In genomic region chr11:78534516-78534915, GRCm38 (mm10) we compare ENCODE assay signal across 9 mouse cellular contexts. TPM values are rescaled to one million over a fixed set of nuclear protein-coding genes. Genes with fewer than 3 reads are reported as not detected.
DNase-seq lines count a peak whose midpoint lies in the region; ATAC-seq and TF ChIP-seq lines count a peak whose summit lies in the region.
"Had no signal": no experiment of that assay in that cellular context is flagged by ENCODE, and none has a peak within 500 bp of the region (broad histone marks: within the 10 kb centered on the region; RNA-seq: fewer than 3 reads in every experiment).

No protein-coding gene starts in this region.

- peaks cover 27% of the 10 kb centered on the region for H3K4me1 ChIP-seq in forebrain, embryonic 10.5 days
- peaks cover 18% of the 10 kb centered on the region for H3K4me1 ChIP-seq in limb, embryonic 14.5 days (ENCODE audit: control insufficient read depth, insufficient read depth, low read length)
- peaks cover 20% of the 10 kb centered on the region for H3K4me1 ChIP-seq in stomach, embryonic 14.5 days (ENCODE audit: control insufficient read depth, insufficient read depth, low read length)

- no peak for DNase-seq in left cerebral cortex, adult 2 months (ENCODE audit: extremely low spot score in 1 of 2, low spot score in 2 of 2)
- no peak for DNase-seq in left cerebral cortex, postnatal 10 days (ENCODE audit: extremely low spot score in 1 of 2, low spot score in 2 of 2)
- no peak for DNase-seq in forebrain, embryonic 10.5 days (ENCODE audit: extremely low spot score, low spot score)
- no peak for DNase-seq in limb, embryonic 14.5 days (ENCODE audit: low spot score)
- no peak for DNase-seq in cerebellum, adult 8-10 months
- DNase-seq in B cell, adult 2 months: no peak
- DNase-seq in ovary, postnatal 10 days (ENCODE audit: low spot score): no peak
- DNase-seq: lung, adult 18-20 months had no signal

- H3K4me2 ChIP-seq in limb, embryonic 14.5 days (replicated peaks; ENCODE audit: low read depth, low read length, severe bottlenecking): peak overlapping the region; percentile 65
- H3K4me2 ChIP-seq in stomach, embryonic 14.5 days (replicated peaks; ENCODE audit: low read depth, low read length): peak overlapping the region; percentile 60

- no peak; the same call in none of the 2 replicates for TF ChIP-seq CTCF in left cerebral cortex, adult 2 months (IDR thresholded peaks at IDR 0.05)

- ATAC-seq in limb, embryonic 14.5 days (ENCODE audit: low FRiP score, low read depth): no peak
- ATAC-seq in stomach, embryonic 14.5 days (ENCODE audit: insufficient number of reproducible peaks, insufficient read depth, low FRiP score, low read depth): no peak

- no peak overlapping the region; the same call in 1 of the 2 replicates for H3K27ac ChIP-seq in left cerebral cortex, adult 2 months
- no peak overlapping the region for H3K27ac ChIP-seq in forebrain, embryonic 10.5 days
- H3K27ac ChIP-seq in limb, embryonic 14.5 days (replicated peaks; ENCODE audit: low read depth, low read length): no peak overlapping the region
- no peak overlapping the region for H3K27ac ChIP-seq in stomach, embryonic 14.5 days (ENCODE audit: low read length)

- WGBS in forebrain, embryonic 10.5 days: 96% methylated on average over 4 of the region's 4 CpGs
- WGBS in limb, embryonic 14.5 days: 90% methylated on average over 4 of the region's 4 CpGs
- WGBS in stomach, embryonic 14.5 days: 85% methylated on average over 4 of the region's 4 CpGs

- no peaks in the 10 kb centered on the region for H3K9me3 ChIP-seq in forebrain, embryonic 10.5 days
- H3K9me3 ChIP-seq in limb, embryonic 14.5 days (ENCODE audit: control insufficient read depth, low read length): no peaks in the 10 kb centered on the region
- H3K9me3 ChIP-seq in stomach, embryonic 14.5 days (ENCODE audit: control insufficient read depth, low read depth, low read length): no peaks in the 10 kb centered on the region

- no peak overlapping the region for H3K9ac ChIP-seq in limb, embryonic 14.5 days (ENCODE audit: low read depth, low read length, severe bottlenecking)
- H3K9ac ChIP-seq in stomach, embryonic 14.5 days (replicated peaks; ENCODE audit: low read depth, low read length): no peak overlapping the region

- intact Hi-C loops in left cerebral cortex, adult 2 months (cut with DNase I): no loop called here
- intact Hi-C loops in left cerebral cortex, postnatal 10 days (cut with DNase I): no loop called here

- H3K36me3 ChIP-seq in forebrain, embryonic 10.5 days (replicated peaks): peaks cover 54% of the 10 kb centered on the region
- peaks cover 31% of the 10 kb centered on the region for H3K36me3 ChIP-seq in limb, embryonic 14.5 days (ENCODE audit: control insufficient read depth, insufficient read depth, low read length)
- H3K36me3 ChIP-seq in stomach, embryonic 14.5 days (ENCODE audit: control insufficient read depth, insufficient read depth, low read length): peaks cover 14% of the 10 kb centered on the region

- TF ChIP-seq POLR2A in limb, embryonic 14.5 days (IDR thresholded peaks at IDR 0.05; ENCODE audit: borderline replicate concordance, extremely low read depth, insufficient read depth, insufficient read length): no peak

- H3K27me3 ChIP-seq in forebrain, embryonic 10.5 days (ENCODE audit: poor library complexity, severe bottlenecking): no peaks in the 10 kb centered on the region
- no peaks in the 10 kb centered on the region for H3K27me3 ChIP-seq in limb, embryonic 14.5 days (ENCODE audit: control insufficient read depth, insufficient read depth, low read length)
- no peaks in the 10 kb centered on the region for H3K27me3 ChIP-seq in stomach, embryonic 14.5 days (ENCODE audit: control insufficient read depth, insufficient read depth, low read length)

- peak overlapping the region; percentile 96; the same call in 1 of the 2 replicates for H3K4me3 ChIP-seq in left cerebral cortex, adult 2 months
- peak overlapping the region; percentile 89 for H3K4me3 ChIP-seq in forebrain, embryonic 10.5 days
- H3K4me3 ChIP-seq in limb, embryonic 14.5 days (replicated peaks; ENCODE audit: low read length): peak overlapping the region; percentile 81
- H3K4me3 ChIP-seq in stomach, embryonic 14.5 days (ENCODE audit: low read depth, low read length): peak overlapping the region; percentile 66; the same call in 1 of the 2 replicates

RNA-seq across cellular contexts. Expression of gene Tnfaip1, which starts 1.6 kb away (rescaled TPM):
- total RNA-seq in left cerebral cortex, adult 2 months (2021): 10 to 100 TPM; 36.8 to 37.6 TPM
- total RNA-seq in left cerebral cortex, postnatal 10 days (2021): 10 to 100 TPM; 49.3 to 51.2 TPM
- 96.4 and 97.2 TPM in 2 replicates for polyA plus RNA-seq in forebrain, embryonic 10.5 days (2016; fragmentation: Nextera tagmentation; extraction: Ambion mirVana)
- polyA plus RNA-seq in limb, embryonic 14.5 days (2012; rRNA removed): 55.7 and 58.5 TPM in 2 replicates
- 83.4 and 87.0 TPM in 2 replicates for polyA plus RNA-seq in limb, embryonic 14.5 days (2014; fragmentation: Nextera tagmentation; extraction: Ambion mirVana)
- polyA plus RNA-seq in stomach, embryonic 14.5 days (2014; fragmentation: Nextera tagmentation; extraction: Ambion mirVana): 81.2 and 82.9 TPM in 2 replicates

RNA-seq across cellular contexts. Expression of gene Ift20, which starts 1.6 kb away (rescaled TPM):
- total RNA-seq in left cerebral cortex, adult 2 months (2021): 10 to 100 TPM; 78.1 to 87.4 TPM
- 10 to 100 TPM; 70.5 to 76.7 TPM for total RNA-seq in left cerebral cortex, postnatal 10 days (2021)
- polyA plus RNA-seq in forebrain, embryonic 10.5 days (2016; fragmentation: Nextera tagmentation; extraction: Ambion mirVana): 75.9 and 78.8 TPM in 2 replicates
- 105 and 133 TPM in 2 replicates for polyA plus RNA-seq in limb, embryonic 14.5 days (2012; rRNA removed)
- polyA plus RNA-seq in limb, embryonic 14.5 days (2014; fragmentation: Nextera tagmentation; extraction: Ambion mirVana): 176 and 185 TPM in 2 replicates
- polyA plus RNA-seq in stomach, embryonic 14.5 days (2014; fragmentation: Nextera tagmentation; extraction: Ambion mirVana): 126 and 142 TPM in 2 replicates

RNA-seq across cellular contexts. Expression of gene Tmem97, which starts 16.1 kb away (rescaled TPM):
- 10 to 100 TPM; 17.2 to 19.3 TPM for total RNA-seq in left cerebral cortex, adult 2 months (2021)
- total RNA-seq in left cerebral cortex, postnatal 10 days (2021): 10 to 100 TPM; 26.2 to 28.8 TPM
- polyA plus RNA-seq in forebrain, embryonic 10.5 days (2016; fragmentation: Nextera tagmentation; extraction: Ambion mirVana): 106 and 111 TPM in 2 replicates
- polyA plus RNA-seq in limb, embryonic 14.5 days (2012; rRNA removed): 42.6 and 44.5 TPM in 2 replicates
- 82.9 and 103 TPM in 2 replicates for polyA plus RNA-seq in limb, embryonic 14.5 days (2014; fragmentation: Nextera tagmentation; extraction: Ambion mirVana)
- polyA plus RNA-seq in stomach, embryonic 14.5 days (2014; fragmentation: Nextera tagmentation; extraction: Ambion mirVana): 88.5 and 113 TPM in 2 replicates

RNA-seq across cellular contexts. Expression of gene Poldip2, which starts 22.5 kb away (rescaled TPM):
- total RNA-seq in left cerebral cortex, adult 2 months (2021): 100 to 1,000 TPM; 115 to 118 TPM
- 100 to 1,000 TPM; 117 to 119 TPM for total RNA-seq in left cerebral cortex, postnatal 10 days (2021)
- polyA plus RNA-seq in forebrain, embryonic 10.5 days (2016; fragmentation: Nextera tagmentation; extraction: Ambion mirVana): 144 and 148 TPM in 2 replicates
- polyA plus RNA-seq in limb, embryonic 14.5 days (2012; rRNA removed): 110 and 111 TPM in 2 replicates
- 164 and 166 TPM in 2 replicates for polyA plus RNA-seq in limb, embryonic 14.5 days (2014; fragmentation: Nextera tagmentation; extraction: Ambion mirVana)
- polyA plus RNA-seq in stomach, embryonic 14.5 days (2014; fragmentation: Nextera tagmentation; extraction: Ambion mirVana): 131 and 135 TPM in 2 replicates

RNA-seq across cellular contexts. Expression of gene Tmem199, which starts 22.5 kb away (rescaled TPM):
- 10 to 100 TPM; 40.6 to 44.3 TPM for total RNA-seq in left cerebral cortex, adult 2 months (2021)
- total RNA-seq in left cerebral cortex, postnatal 10 days (2021): 10 to 100 TPM; 37.2 to 38.7 TPM
- 76.7 and 78.5 TPM in 2 replicates for polyA plus RNA-seq in forebrain, embryonic 10.5 days (2016; fragmentation: Nextera tagmentation; extraction: Ambion mirVana)
- 30.2 and 39.8 TPM in 2 replicates for polyA plus RNA-seq in limb, embryonic 14.5 days (2012; rRNA removed)
- 39.7 and 40.1 TPM in 2 replicates for polyA plus RNA-seq in limb, embryonic 14.5 days (2014; fragmentation: Nextera tagmentation; extraction: Ambion mirVana)
- 52.1 and 52.9 TPM in 2 replicates for polyA plus RNA-seq in stomach, embryonic 14.5 days (2014; fragmentation: Nextera tagmentation; extraction: Ambion mirVana)
